Mouse (Mus musculus): Measurements from ENCODE around the gene BC049715. TPM values are rescaled to one million over a fixed set of nuclear protein-coding genes. Genes with fewer than 3 reads are reported as not detected.
"Not testable (repeated sequence)": the region's sequence is repeated elsewhere in the genome, so short reads cannot be mapped to it uniquely, and the experiment has no call there.

Gene BC049715
- polyA plus RNA-seq, 1 experiment from 2014 or later = 0.46 TPM

DNA sequence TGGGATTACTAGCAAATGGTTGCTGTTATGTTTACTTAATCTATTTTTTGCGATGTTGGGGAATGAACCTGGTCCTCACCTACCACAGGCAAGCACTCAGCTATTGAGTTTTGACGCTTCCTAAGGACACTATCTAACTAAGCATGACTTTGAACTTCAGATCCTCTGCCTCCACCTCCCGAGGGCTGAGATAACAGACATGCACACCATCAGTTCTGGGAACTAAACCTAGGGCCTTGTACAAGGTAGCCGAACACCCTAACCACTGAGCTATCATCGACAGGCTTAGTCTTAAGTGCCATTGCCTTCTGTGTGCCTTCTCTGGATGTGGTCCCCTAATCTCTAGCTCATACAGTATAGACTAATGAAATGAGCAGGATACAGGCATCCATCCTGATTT, 37.9 kb downstream of the BC049715 start:
- H3K9ac ChIP-seq (ENCODE audit: low read length) = no peak overlapping the region
- ATAC-seq (ENCODE audit: insufficient read depth, low FRiP score) = no peak
- H3K27me3 ChIP-seq (ENCODE audit: control insufficient read depth, insufficient read depth, low read length) = no peaks in the 10 kb centered on the region
- 86% methylated on average over 5 of the region's 5 CpGs for WGBS
- peak overlapping the region; percentile 59; the same call in 1 of the 2 replicates for H3K27ac ChIP-seq (ENCODE audit: low read length)
- no peak overlapping the region for H3K4me2 ChIP-seq (ENCODE audit: low read depth, low read length)
- no peaks in the 10 kb centered on the region for H3K36me3 ChIP-seq (ENCODE audit: control insufficient read depth, insufficient read depth, low read length)
- peaks cover 6% of the 10 kb centered on the region for H3K4me1 ChIP-seq (ENCODE audit: control insufficient read depth, insufficient read depth, low read length)
- no peaks in the 10 kb centered on the region for H3K9me3 ChIP-seq (replicated peaks; ENCODE audit: control insufficient read depth, low read length)
- H3K4me3 ChIP-seq (replicated peaks; ENCODE audit: low read length) = no peak overlapping the region

DNA sequence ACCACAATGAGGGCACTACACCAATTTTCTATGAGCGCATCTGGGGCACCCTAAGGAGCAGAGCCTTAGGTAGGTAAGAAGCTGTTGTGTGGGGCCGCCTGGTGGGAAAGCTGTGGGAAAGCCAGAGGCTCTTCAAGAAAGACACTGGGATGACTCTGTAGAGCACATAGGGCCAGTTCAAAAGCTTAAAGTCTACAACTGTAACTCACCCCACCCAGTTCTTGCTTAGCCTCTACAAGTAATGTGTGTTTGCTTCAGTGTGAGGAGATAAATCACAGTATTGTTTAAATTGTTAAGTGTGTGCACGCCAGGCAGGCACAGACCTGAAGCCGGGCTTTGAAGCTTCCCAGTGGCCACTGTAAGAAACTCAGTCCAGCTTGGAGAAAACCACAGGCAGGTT, 38.7 kb downstream of the BC049715 start:
- Histone ChIP-seq H3K36me3 (ENCODE audit: control insufficient read depth, insufficient read depth, low read length) (no peaks in the 10 kb centered on the region), H3K27me3 (ENCODE audit: control insufficient read depth, insufficient read depth, low read length) (no peaks in the 10 kb centered on the region), H3K4me1 (ENCODE audit: control insufficient read depth, insufficient read depth, low read length) (peaks cover 6% of the 10 kb centered on the region), H3K9ac (ENCODE audit: low read length) (no peak overlapping the region), H3K27ac (ENCODE audit: low read length) (peak overlapping the region; percentile 59), H3K4me3 (replicated peaks; ENCODE audit: low read length) (no peak overlapping the region), H3K9me3 (replicated peaks; ENCODE audit: control insufficient read depth, low read length) (no peaks in the 10 kb centered on the region), H3K4me2 (ENCODE audit: low read depth, low read length) (no peak overlapping the region)
- 57% methylated on average over 4 of the region's 4 CpGs for WGBS
- ATAC-seq (ENCODE audit: insufficient read depth, low FRiP score) = peak; percentile 72; the same call in 1 of the 2 replicates

DNA sequence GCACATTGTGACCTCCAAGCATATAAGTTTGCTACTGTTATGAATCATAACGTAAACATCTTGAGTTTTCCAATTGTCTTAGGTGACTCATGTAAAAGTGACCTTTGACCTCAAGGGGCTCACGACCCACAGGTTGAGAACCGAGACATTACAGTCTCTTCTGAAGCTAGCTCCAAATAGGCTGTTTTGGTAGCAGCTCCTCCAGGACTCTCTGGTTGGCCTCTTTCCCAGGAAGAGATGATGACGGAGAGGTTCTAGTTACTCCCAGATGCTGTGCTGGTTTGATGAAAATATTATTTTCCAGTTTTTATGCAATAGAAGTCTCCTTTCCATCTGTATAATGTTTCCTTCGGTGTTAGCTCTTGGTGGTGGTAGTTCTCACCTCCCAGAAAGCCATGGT, 41.5 kb downstream of the BC049715 start:
- Histone ChIP-seq H3K4me1 (ENCODE audit: control insufficient read depth, insufficient read depth, low read length) (peaks cover 6% of the 10 kb centered on the region), H3K27me3 (ENCODE audit: control insufficient read depth, insufficient read depth, low read length) (no peaks in the 10 kb centered on the region), H3K9me3 (replicated peaks; ENCODE audit: control insufficient read depth, low read length) (no peaks in the 10 kb centered on the region), H3K4me3 (replicated peaks; ENCODE audit: low read length) (no peak overlapping the region), H3K4me2 (ENCODE audit: low read depth, low read length) (no peak overlapping the region), H3K9ac (ENCODE audit: low read length) (no peak overlapping the region), H3K36me3 (ENCODE audit: control insufficient read depth, insufficient read depth, low read length) (no peaks in the 10 kb centered on the region), H3K27ac (ENCODE audit: low read length) (no peak overlapping the region)
- no peak; the same call in 1 of the 2 replicates for ATAC-seq (ENCODE audit: insufficient read depth, low FRiP score)
- 53% methylated on average over 5 of the region's 5 CpGs for WGBS

DNA sequence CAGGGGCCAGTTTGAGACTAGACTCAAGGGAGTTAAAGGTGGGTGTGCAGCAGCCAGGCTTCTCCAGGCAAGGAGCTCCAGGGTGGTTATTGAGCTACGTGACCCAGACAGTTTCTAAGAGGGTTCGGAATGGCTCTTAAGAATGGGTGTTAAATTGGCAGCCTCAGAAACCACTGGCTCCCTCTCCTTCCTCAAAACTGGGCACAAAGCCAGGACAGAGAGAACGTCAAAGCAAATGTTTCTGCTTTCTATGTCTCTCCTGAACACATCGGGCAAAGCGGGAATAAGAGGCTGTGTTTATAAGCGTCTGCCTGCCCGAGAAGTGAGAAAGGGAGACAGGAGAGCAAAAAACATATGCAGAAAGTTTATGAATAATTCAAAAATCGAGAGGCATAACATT, 47.2 kb downstream of the BC049715 start:
- H3K4me2 ChIP-seq (ENCODE audit: low read depth, low read length) = peak overlapping the region; percentile 51
- H3K27me3 ChIP-seq (ENCODE audit: control insufficient read depth, insufficient read depth, low read length) = no peaks in the 10 kb centered on the region
- H3K9ac ChIP-seq (ENCODE audit: low read length) = peak overlapping the region; percentile 63
- H3K27ac ChIP-seq (ENCODE audit: low read length) = peak overlapping the region; percentile 3; the same call in 1 of the 2 replicates
- H3K4me1 ChIP-seq (ENCODE audit: control insufficient read depth, insufficient read depth, low read length) = no peaks in the 10 kb centered on the region
- H3K9me3 ChIP-seq (replicated peaks; ENCODE audit: control insufficient read depth, low read length) = no peaks in the 10 kb centered on the region
- no peak for ATAC-seq (ENCODE audit: insufficient read depth, low FRiP score)
- no peaks in the 10 kb centered on the region for H3K36me3 ChIP-seq (ENCODE audit: control insufficient read depth, insufficient read depth, low read length)
- WGBS = 31% methylated on average over 8 of the region's 8 CpGs
- H3K4me3 ChIP-seq (replicated peaks; ENCODE audit: low read length) = peak overlapping the region; percentile 39

DNA sequence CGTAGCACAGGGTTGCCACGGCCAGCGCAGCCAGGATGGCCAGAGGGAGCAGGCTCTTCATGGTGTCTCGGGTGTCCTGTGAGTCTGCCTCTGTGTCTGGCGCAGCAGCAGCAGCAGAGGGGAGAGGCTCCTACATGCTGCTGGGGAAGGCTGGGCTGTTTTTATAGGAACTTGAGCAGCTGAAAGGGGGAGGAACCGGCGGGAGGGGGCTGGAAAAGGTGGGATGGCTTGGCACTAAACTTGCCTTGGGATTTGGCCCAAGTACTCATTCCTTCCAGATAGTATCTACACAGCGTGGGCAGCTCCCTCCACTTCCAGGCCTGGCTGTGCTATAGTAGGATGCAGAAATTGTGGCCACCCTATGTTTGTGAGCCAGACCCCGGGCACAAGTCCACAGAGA, 48.2 kb downstream of the BC049715 start, which contains the start of gene Mgp:
Mgp (minus strand) TSS at position 154 of the 400 bp plus-strand sequence.
- Histone ChIP-seq H3K27me3 (ENCODE audit: control insufficient read depth, insufficient read depth, low read length) (no peaks in the 10 kb centered on the region), H3K36me3 (ENCODE audit: control insufficient read depth, insufficient read depth, low read length) (no peaks in the 10 kb centered on the region), H3K9ac (ENCODE audit: low read length) (peak within 1 kb of the TSS; percentile 65), H3K9me3 (replicated peaks; ENCODE audit: control insufficient read depth, low read length) (no peaks in the 10 kb centered on the region), H3K4me3 (replicated peaks; ENCODE audit: low read length) (peak within 1 kb of the TSS; percentile 45), H3K27ac (ENCODE audit: low read length) (peak within 1 kb of the TSS; percentile 80; the same call in 1 of the 2 replicates), H3K4me2 (ENCODE audit: low read depth, low read length) (peak within 1 kb of the TSS; percentile 51), H3K4me1 (ENCODE audit: control insufficient read depth, insufficient read depth, low read length) (no peaks in the 10 kb centered on the region)
- 39% methylated on average over 9 of the region's 9 CpGs for whole genome bisulfite sequencing
- ATAC-seq (ENCODE audit: insufficient read depth, low FRiP score) = peak; percentile 86; the same call in 1 of the 2 replicates

GRCm38 (mm10) chr6:136881678-136882077, 54.3 kb downstream of the BC049715 start:
- Histone ChIP-seq H3K27me3 (ENCODE audit: control insufficient read depth, insufficient read depth, low read length) (no peaks in the 10 kb centered on the region), H3K4me3 (replicated peaks; ENCODE audit: low read length) (no peak overlapping the region), H3K27ac (ENCODE audit: low read length) (no peak overlapping the region), H3K9me3 (replicated peaks; ENCODE audit: control insufficient read depth, low read length) (no peaks in the 10 kb centered on the region), H3K9ac (ENCODE audit: low read length) (no peak overlapping the region), H3K4me2 (ENCODE audit: low read depth, low read length) (no peak overlapping the region), H3K36me3 (ENCODE audit: control insufficient read depth, insufficient read depth, low read length) (no peaks in the 10 kb centered on the region), H3K4me1 (ENCODE audit: control insufficient read depth, insufficient read depth, low read length) (0 out of 2 replicates have a peak, but pooled peaks cover 2% of the 10 kb centered on the region)
- 61% methylated on average over 8 of the region's 8 CpGs for WGBS
- no peak for ATAC-seq (ENCODE audit: insufficient read depth, low FRiP score)

DNA sequence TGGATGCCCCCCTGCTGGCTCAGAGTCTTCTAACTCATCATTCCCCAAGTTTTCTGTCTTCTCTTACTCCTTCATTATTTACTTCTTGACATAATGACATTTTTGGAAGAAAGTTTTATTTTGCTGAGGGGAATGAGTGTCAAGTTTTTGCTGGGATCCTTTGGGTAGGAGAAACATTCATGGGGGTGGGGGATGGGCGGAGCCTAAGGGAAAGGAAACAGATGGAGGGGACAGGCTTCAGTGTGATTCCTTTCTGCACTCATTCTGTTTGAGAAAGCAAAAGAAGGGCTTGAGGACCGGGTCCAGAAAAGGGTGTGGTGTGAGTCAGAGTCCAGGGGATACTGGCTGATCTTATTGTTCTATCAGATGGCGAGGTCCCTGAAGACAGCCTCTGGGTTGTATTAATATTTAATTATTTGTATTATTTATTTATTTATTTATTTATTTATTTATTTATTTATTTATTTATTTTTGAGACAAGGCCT, 56.0 kb downstream of the BC049715 start:
- Histone ChIP-seq H3K27me3 (ENCODE audit: control insufficient read depth, insufficient read depth, low read length) (no peaks in the 10 kb centered on the region), H3K9me3 (replicated peaks; ENCODE audit: control insufficient read depth, low read length) (no peaks in the 10 kb centered on the region), H3K36me3 (ENCODE audit: control insufficient read depth, insufficient read depth, low read length) (no peaks in the 10 kb centered on the region), H3K4me3 (replicated peaks; ENCODE audit: low read length) (no peak overlapping the region), H3K9ac (ENCODE audit: low read length) (no peak overlapping the region), H3K4me1 (ENCODE audit: control insufficient read depth, insufficient read depth, low read length) (peaks cover 11% of the 10 kb centered on the region; the same call in 1 of the 2 replicates), H3K27ac (ENCODE audit: low read length) (no peak overlapping the region; the same call in 1 of the 2 replicates), H3K4me2 (ENCODE audit: low read depth, low read length) (no peak overlapping the region)
- WGBS = 71% methylated on average over 3 of the region's 3 CpGs
- peak; percentile 38; the same call in 1 of the 2 replicates for ATAC-seq (ENCODE audit: insufficient read depth, low FRiP score)

DNA sequence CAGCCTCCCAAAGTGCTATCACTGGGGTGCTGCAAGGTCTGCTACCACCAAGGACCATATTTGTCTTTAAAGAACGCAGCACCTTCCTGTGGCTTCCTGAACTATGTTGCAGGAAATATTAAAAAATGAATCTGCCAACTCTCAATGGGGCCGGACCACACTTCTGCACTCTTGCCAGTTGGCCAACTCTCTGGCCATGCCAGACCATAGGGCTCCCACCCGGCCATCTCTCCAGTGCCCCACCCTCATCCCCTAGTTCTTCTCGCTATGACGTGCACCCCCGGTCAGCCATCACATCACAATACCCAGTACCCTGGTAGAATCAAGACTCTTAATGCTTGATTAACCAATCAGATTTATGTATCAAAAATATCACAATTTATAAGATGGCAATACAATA, 56.5 kb downstream of the BC049715 start:
- H3K9me3 ChIP-seq (replicated peaks; ENCODE audit: control insufficient read depth, low read length) = no peaks in the 10 kb centered on the region
- H3K4me3 ChIP-seq (replicated peaks; ENCODE audit: low read length) = no peak overlapping the region
- peaks cover 11% of the 10 kb centered on the region; the same call in 1 of the 2 replicates for H3K4me1 ChIP-seq (ENCODE audit: control insufficient read depth, insufficient read depth, low read length)
- no peaks in the 10 kb centered on the region for H3K27me3 ChIP-seq (ENCODE audit: control insufficient read depth, insufficient read depth, low read length)
- H3K9ac ChIP-seq (ENCODE audit: low read length) = no peak overlapping the region
- 93% methylated on average over 6 of the region's 6 CpGs for WGBS
- no peaks in the 10 kb centered on the region for H3K36me3 ChIP-seq (ENCODE audit: control insufficient read depth, insufficient read depth, low read length)
- ATAC-seq (ENCODE audit: insufficient read depth, low FRiP score) = no peak
- no peak overlapping the region for H3K4me2 ChIP-seq (ENCODE audit: low read depth, low read length)
- H3K27ac ChIP-seq (ENCODE audit: low read length) = no peak overlapping the region

GRCm38 (mm10) chr6:136884766-136885165, 57.3 kb downstream of the BC049715 start:
- H3K9me3 ChIP-seq (replicated peaks; ENCODE audit: control insufficient read depth, low read length); H3K9ac ChIP-seq (ENCODE audit: low read length); H3K4me3 ChIP-seq (replicated peaks; ENCODE audit: low read length); H3K27ac ChIP-seq (ENCODE audit: low read length); ATAC-seq (ENCODE audit: insufficient read depth, low FRiP score); H3K4me2 ChIP-seq (ENCODE audit: low read depth, low read length); H3K36me3 ChIP-seq (ENCODE audit: control insufficient read depth, insufficient read depth, low read length); H3K27me3 ChIP-seq (ENCODE audit: control insufficient read depth, insufficient read depth, low read length): not testable (repeated sequence)
- peaks cover 11% of the 10 kb centered on the region; the same call in 1 of the 2 replicates for H3K4me1 ChIP-seq (ENCODE audit: control insufficient read depth, insufficient read depth, low read length)
- 45% methylated on average over 1 of the region's 1 CpGs for WGBS

Data from stomach, embryonic 16.5 days (tissue).